Mouse (Mus musculus) lung, embryonic 15.5 days (tissue): ENCODE results near the gene Akap8. TPM values are rescaled to one million over a fixed set of nuclear protein-coding genes. Genes with fewer than 3 reads are reported as not detected.
A peak's percentile ranks its signal among the peaks of the same experiment; 100 is the strongest.

Source experiments
- ATAC-seq: fragments of 200-750 bp; cut with Nextera tagmentation; 2 replicates; pipeline ENCODE4 v1.8.0; 2017; ENCODE audit warnings: moderate number of reproducible peaks, borderline replicate concordance; ENCODE audit not compliant: low FRiP score, low TSS enrichment; ENCODE audit errors: extremely low read depth
- H3K27ac ChIP-seq: fragments of 300-500 bp; sonication (generic); 2 replicates; pipeline ENCODE4 v1.5.1; 2015; ENCODE audit warnings: moderate library complexity, mild to moderate bottlenecking, inconsistent platforms
- H3K27me3 ChIP-seq: fragments of 300-500 bp; sonication (generic); 2 replicates; pipeline ENCODE4 v1.6.1; 2015; ENCODE audit warnings: inconsistent platforms
- H3K36me3 ChIP-seq: fragments of 300-500 bp; sonication (generic); 2 replicates; pipeline ENCODE4 v1.6.1; 2015; ENCODE audit warnings: inconsistent platforms
- H3K4me1 ChIP-seq: fragments of 300-500 bp; sonication (generic); 2 replicates; pipeline ENCODE4 v1.6.1; 2015; ENCODE audit warnings: inconsistent platforms
- H3K4me2 ChIP-seq: fragments of 300-500 bp; sonication (generic); 2 replicates; pipeline ENCODE4 v1.6.1; 2015; ENCODE audit warnings: inconsistent platforms, mild to moderate bottlenecking, moderate library complexity
- H3K4me3 ChIP-seq: fragments of 300-500 bp; sonication (generic); 2 replicates; pipeline ENCODE4 v1.5.1; 2015; ENCODE audit warnings: mild to moderate bottlenecking, inconsistent platforms
- H3K9ac ChIP-seq: fragments of 300-500 bp; sonication (generic); 2 replicates; pipeline ENCODE4 v1.6.1; 2015; ENCODE audit warnings: inconsistent platforms
- H3K9me3 ChIP-seq: fragments of 300-500 bp; sonication (generic); 2 replicates; pipeline ENCODE4 v1.6.1; 2016; ENCODE audit warnings: inconsistent platforms
- WGBS: fragments of 180-500 bp; shearing (Covaris S2); methylation state at CpG from one replicate; pipeline ENCODE4 v1.1.7; 2015; 5-methylcytosine and 5-hydroxymethylcytosine counted together
- polyA plus RNA-seq: library from polyadenylated mRNA; unstranded; fragments of >200 nt; fragmentation: Nextera tagmentation; extraction: Ambion mirVana; gene quantifications from 2 replicates; pipeline ENCODE4 v1.2.1, GENCODE M21; 2015

Gene Akap8
- polyA plus RNA-seq, result 87.1 and 101 TPM in 2 replicates

- peak; percentile 99 for ATAC-seq
- Histone ChIP-seq H3K4me3 (peak within 1 kb of the TSS; percentile 65), H3K27me3 (no peaks in the 10 kb centered on the region), H3K36me3 (peaks cover 45% of the 10 kb centered on the region), H3K4me1 (peaks cover 21% of the 10 kb centered on the region), H3K9me3 (no peaks in the 10 kb centered on the region), H3K27ac (peak within 1 kb of the TSS; percentile 94), H3K9ac (peak within 1 kb of the TSS; percentile 80), H3K4me2 (peak within 1 kb of the TSS; percentile 81)
- WGBS, result 1% methylated on average over 83 of the region's 83 CpGs
Measured at GRCm38 (mm10) chr17:32320597-32321389, at the start of gene Akap8. Akap8 (minus strand) TSS chr17:32321238.

DNA sequence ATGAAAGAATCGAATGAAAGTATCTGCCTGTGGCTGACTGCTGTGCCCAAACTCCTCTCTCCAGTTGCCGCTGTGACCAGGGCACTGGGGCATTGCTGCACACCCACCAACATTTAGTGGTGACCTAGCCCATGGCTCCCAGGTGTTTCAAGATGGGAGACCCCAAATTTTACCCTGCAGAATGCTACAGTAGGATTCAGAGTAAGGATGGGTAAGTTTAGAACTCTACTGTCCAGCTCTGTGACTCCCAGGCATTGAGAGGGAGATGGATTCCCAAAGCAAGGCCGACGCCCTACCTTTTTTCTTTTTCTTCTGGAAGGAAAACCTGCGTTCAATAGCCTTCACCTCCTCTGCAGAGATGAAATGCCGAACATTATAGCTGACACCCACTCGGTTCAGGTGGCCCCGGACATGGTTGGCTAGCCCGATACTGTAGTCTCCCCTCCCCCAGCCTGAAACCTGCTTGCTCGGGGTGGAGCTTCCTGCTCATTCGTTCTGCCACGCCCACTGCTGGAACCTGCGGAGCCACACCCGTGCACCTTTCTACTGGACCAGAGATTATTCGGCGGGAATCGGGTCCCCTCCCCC lies 48.0 kb upstream of the Akap8 start:
- peak overlapping the region; percentile 49 for H3K4me2 ChIP-seq
- H3K9ac ChIP-seq, result peak overlapping the region; percentile 32
- peak overlapping the region; percentile 41 for H3K4me3 ChIP-seq
- H3K36me3 ChIP-seq, result no peaks in the 10 kb centered on the region
- H3K27me3 ChIP-seq, result no peaks in the 10 kb centered on the region
- peak; percentile 64; the same call in 1 of the 2 replicates for ATAC-seq
- peak overlapping the region; percentile 16 for H3K27ac ChIP-seq
- H3K4me1 ChIP-seq, result peaks cover 9% of the 10 kb centered on the region
- no peaks in the 10 kb centered on the region for H3K9me3 ChIP-seq
- WGBS, result 17% methylated on average over 13 of the region's 17 CpGs

GRCm38 (mm10) chr17:32367706-32368105 lies 46.7 kb upstream of the Akap8 start:
- Histone ChIP-seq H3K27me3 (no peaks in the 10 kb centered on the region), H3K4me1 (peaks cover 18% of the 10 kb centered on the region), H3K9me3 (no peaks in the 10 kb centered on the region), H3K9ac (no peak overlapping the region), H3K4me3 (no peak overlapping the region), H3K36me3 (no peaks in the 10 kb centered on the region), H3K27ac (no peak overlapping the region), H3K4me2 (no peak overlapping the region)
- 89% methylated on average over 11 of the region's 11 CpGs for WGBS
- no peak for ATAC-seq

- Histone ChIP-seq H3K4me2 (no peak overlapping the region), H3K9me3 (no peaks in the 10 kb centered on the region), H3K4me1 (peaks cover 24% of the 10 kb centered on the region), H3K4me3 (no peak overlapping the region; the same call in 1 of the 2 replicates), H3K27me3 (no peaks in the 10 kb centered on the region), H3K9ac (no peak overlapping the region), H3K27ac (no peak overlapping the region), H3K36me3 (peaks cover 17% of the 10 kb centered on the region)
- 60% methylated on average over 1 of the region's 1 CpGs for WGBS
- no peak for ATAC-seq
Measured at GRCm38 (mm10) chr17:32365296-32365695, 44.3 kb upstream of the Akap8 start.

GRCm38 (mm10) chr17:32364850-32365249 lies 43.8 kb upstream of the Akap8 start:
- Histone ChIP-seq H3K4me2 (peak overlapping the region; percentile 65), H3K36me3 (peaks cover 22% of the 10 kb centered on the region), H3K9me3 (no peaks in the 10 kb centered on the region), H3K27ac (peak overlapping the region; percentile 79), H3K4me3 (peak overlapping the region; percentile 99), H3K9ac (peak overlapping the region; percentile 33), H3K4me1 (peaks cover 24% of the 10 kb centered on the region), H3K27me3 (no peaks in the 10 kb centered on the region)
- 40% methylated on average over 5 of the region's 5 CpGs for WGBS
- peak; percentile 27; the same call in 1 of the 2 replicates for ATAC-seq

- Histone ChIP-seq H3K9me3 (no peaks in the 10 kb centered on the region), H3K27ac (peak overlapping the region; percentile 79), H3K4me2 (peak overlapping the region; percentile 65), H3K9ac (peak overlapping the region; percentile 91), H3K27me3 (no peaks in the 10 kb centered on the region), H3K4me1 (peaks cover 24% of the 10 kb centered on the region), H3K36me3 (peaks cover 27% of the 10 kb centered on the region), H3K4me3 (peak overlapping the region; percentile 99)
- peak; percentile 91 for ATAC-seq
- 1% methylated on average over 44 of the region's 47 CpGs for WGBS
Measured at GRCm38 (mm10) chr17:32364331-32364730, 43.3 kb upstream of the Akap8 start.

DNA sequence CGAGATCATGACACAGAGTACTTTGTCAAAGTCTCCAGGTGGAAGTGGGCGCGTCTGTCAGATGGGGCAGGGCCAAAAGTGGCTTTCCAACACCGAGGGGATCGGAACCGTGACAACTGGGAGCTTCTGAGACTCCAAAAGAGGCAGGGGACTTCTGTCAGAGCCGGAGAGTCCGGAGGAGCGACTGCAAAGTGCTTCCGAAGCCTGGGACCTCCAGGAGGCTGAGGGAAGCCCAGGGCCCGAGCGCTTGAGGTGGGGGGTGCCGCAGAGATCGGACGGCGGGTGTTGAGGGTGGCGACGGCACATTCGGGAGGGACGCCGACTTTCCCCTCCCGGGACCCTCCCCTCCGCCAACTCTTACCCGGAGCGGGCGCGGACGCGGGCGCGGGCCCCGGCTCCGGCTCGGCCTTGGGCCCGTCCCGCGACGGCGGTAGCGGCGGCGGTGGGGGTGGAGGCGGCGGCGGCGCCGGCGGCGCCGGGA lies 42.8 kb upstream of the Akap8 start:
- H3K4me3 ChIP-seq, result peak overlapping the region; percentile 99
- under 1% methylated on average over 20 of the region's 50 CpGs for WGBS
- H3K27me3 ChIP-seq, result no peaks in the 10 kb centered on the region
- H3K9me3 ChIP-seq, result no peaks in the 10 kb centered on the region
- peaks cover 24% of the 10 kb centered on the region for H3K4me1 ChIP-seq
- peak overlapping the region; percentile 65 for H3K4me2 ChIP-seq
- peak overlapping the region; percentile 91 for H3K9ac ChIP-seq
- H3K27ac ChIP-seq, result peak overlapping the region; percentile 79
- peak; percentile 46 for ATAC-seq
- H3K36me3 ChIP-seq, result peaks cover 32% of the 10 kb centered on the region

DNA sequence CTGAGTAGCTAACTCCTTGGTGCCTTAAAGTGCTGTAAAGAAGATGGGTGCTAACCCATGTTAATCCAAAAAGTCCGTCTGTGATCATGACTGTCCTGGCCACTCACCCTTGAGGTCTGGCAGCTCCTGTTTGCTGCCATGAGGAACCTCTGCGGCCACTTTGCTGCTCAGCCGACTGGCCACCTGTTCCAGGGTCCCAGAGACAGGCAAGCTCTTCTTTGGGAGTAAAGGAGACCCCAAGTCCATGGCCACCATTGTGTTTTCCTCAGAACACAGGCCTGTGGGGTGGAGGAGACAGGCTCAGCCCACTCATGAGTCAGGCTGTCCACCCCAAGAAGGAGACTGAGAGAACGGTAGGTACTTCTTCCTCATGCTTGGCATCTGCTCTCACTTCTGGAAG lies 41.6 kb upstream of the Akap8 start:
- Histone ChIP-seq H3K9ac (peak overlapping the region; percentile 91; the same call in 1 of the 2 replicates), H3K27me3 (no peaks in the 10 kb centered on the region), H3K9me3 (no peaks in the 10 kb centered on the region), H3K4me2 (peak overlapping the region; percentile 65), H3K27ac (no peak overlapping the region), H3K36me3 (peaks cover 43% of the 10 kb centered on the region), H3K4me3 (peak overlapping the region; percentile 99), H3K4me1 (peaks cover 24% of the 10 kb centered on the region)
- WGBS, result 70% methylated on average over 4 of the region's 4 CpGs
- no peak for ATAC-seq

GRCm38 (mm10) chr17:32359928-32360327 lies 38.9 kb upstream of the Akap8 start:
- no peaks in the 10 kb centered on the region for H3K27me3 ChIP-seq
- peaks cover 71% of the 10 kb centered on the region for H3K36me3 ChIP-seq
- H3K9me3 ChIP-seq, result no peaks in the 10 kb centered on the region
- H3K27ac ChIP-seq, result no peak overlapping the region
- WGBS, result 86% methylated on average over 18 of the region's 18 CpGs
- no peak overlapping the region for H3K9ac ChIP-seq
- ATAC-seq, result no peak
- peaks cover 20% of the 10 kb centered on the region for H3K4me1 ChIP-seq
- H3K4me3 ChIP-seq, result no peak overlapping the region
- H3K4me2 ChIP-seq, result no peak overlapping the region

- Histone ChIP-seq H3K9ac (no peak overlapping the region), H3K4me3 (no peak overlapping the region), H3K9me3 (no peaks in the 10 kb centered on the region), H3K36me3 (peaks cover 80% of the 10 kb centered on the region), H3K27ac (no peak overlapping the region), H3K27me3 (no peaks in the 10 kb centered on the region), H3K4me1 (peaks cover 15% of the 10 kb centered on the region), H3K4me2 (no peak overlapping the region)
- WGBS, result 86% methylated on average over 6 of the region's 6 CpGs
- no peak for ATAC-seq
Measured at GRCm38 (mm10) chr17:32358943-32359340, 37.9 kb upstream of the Akap8 start.

- Histone ChIP-seq H3K9ac (no peak overlapping the region), H3K4me3 (no peak overlapping the region), H3K27me3 (no peaks in the 10 kb centered on the region), H3K9me3 (no peaks in the 10 kb centered on the region), H3K27ac (no peak overlapping the region), H3K36me3 (peaks cover 82% of the 10 kb centered on the region), H3K4me2 (no peak overlapping the region), H3K4me1 (peaks cover 12% of the 10 kb centered on the region)
- no peak for ATAC-seq
- 92% methylated on average over 7 of the region's 7 CpGs for WGBS
Measured at GRCm38 (mm10) chr17:32358192-32358942, 37.3 kb upstream of the Akap8 start.
